Mouse (Mus musculus) frontal cortex, postnatal 36 days (tissue): Measurements from ENCODE around the gene Lrrc42.

Experiments used
- DNase-seq, 2 experiments: peaks; one replicate each; pipeline ENCODE4 v3.0.0; 2022; ENCODE audit warnings: low spot score in 2 of 2

Lrrc42 gene

DNA sequence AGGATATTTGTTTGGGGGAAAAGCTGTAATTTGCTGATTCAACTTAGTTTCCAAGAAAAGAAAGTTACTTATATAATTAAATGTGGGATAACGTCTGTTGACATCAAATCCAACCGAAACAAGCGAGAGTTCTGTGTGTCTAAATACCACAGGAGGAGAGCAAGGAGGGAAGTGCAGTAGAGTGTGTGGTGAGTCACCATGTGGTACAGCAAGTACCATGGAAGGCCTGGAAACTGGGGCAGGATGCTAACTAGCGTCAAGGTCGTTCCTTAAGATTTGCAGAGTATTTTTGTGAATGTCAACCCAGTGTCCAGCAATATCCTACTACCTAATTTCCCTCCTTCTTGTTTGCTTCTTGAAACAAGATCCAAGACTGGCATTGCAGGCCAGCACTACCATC, 55.3 kb downstream of the Lrrc42 start:
- no peak for DNase-seq

DNA sequence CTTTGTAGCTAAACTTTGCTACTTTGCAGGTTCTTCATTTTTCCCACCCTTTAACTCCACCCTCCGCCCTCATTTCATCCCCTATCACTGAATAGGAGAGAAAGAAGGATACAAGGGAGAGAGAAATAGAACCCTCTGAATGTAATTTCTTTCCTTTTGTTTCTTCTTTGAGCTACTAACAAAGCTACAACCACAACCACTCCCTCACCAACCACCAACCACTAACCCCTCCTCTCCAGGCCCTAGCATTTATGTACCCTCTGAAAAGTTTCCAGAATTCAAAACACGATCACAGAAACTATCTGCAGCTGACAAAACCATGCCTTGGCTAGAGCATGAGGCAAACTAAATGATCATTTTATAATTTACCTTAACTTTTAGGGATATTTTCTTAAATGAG, 56.9 kb downstream of the Lrrc42 start:
- DNase-seq = no peak

DNA sequence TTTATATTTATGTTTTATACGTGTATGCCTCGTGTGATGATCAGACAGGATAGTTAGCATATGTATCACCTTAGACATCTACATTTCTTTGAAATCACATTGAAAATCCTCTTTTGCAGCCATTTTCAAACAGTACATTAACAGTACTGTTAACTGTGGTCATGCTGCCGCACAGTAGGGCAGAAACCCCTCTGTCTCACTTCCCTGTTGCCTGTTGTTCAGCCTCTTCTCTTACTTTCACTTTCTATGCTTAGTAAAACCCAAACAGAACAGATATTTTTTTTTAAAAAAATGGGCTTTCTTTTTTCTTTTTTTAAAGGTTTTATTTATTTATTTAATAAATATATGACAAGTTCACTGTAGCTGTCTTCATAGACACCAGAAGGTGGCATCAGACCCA, 59.5 kb downstream of the Lrrc42 start:
- no peak for DNase-seq

DNA sequence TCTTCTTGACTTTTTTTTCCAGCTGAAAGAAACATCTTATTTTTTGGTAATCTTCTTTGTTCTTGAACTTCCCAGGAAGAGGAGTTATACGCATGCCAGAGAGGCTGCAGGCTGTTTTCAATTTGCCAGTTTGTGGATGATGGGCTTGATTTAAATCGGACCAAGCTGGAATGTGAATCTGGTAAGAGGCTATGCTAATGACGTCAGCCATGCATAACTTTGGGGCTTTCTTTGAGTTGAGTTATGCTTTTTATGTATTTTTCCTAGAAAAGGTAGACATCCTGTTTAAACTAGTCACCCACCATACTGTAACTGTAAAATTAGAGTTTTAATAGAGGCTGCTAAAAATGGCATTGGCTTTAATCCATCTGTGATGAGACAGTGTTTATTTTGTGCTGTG, 67.6 kb downstream of the Lrrc42 start:
- DNase-seq = no peak
